In the genomic region with DNA sequence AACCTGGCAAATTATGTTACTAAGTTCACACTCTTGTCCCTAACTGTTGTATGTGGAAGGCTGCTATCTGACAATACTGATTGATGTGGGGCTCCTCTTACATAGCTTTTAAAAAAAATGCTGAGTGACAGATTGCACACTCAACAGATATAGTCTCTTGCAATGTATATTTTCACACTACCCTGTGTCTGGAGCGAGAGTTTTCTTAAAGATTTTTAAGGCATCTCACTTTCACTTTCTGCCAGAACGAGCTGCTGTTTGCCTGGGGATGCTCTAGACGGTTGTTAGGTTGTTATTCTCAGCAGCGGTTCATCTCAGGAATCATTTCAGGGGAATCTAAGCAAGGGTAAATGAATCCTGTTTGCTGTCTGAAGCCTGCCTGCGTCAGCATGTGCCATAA, we compare ENCODE assay signal across 20 mouse cellular contexts. TPM values are rescaled to one million over a fixed set of nuclear protein-coding genes. Genes with fewer than 3 reads are reported as not detected.
DNase-seq lines count a peak whose midpoint lies in the region; ATAC-seq and TF ChIP-seq lines count a peak whose summit lies in the region.
"Had no signal": no experiment of that assay in that cellular context is flagged by ENCODE, and none has a peak within 500 bp of the region (broad histone marks: within the 10 kb centered on the region; RNA-seq: fewer than 3 reads in every experiment).

No protein-coding gene starts in this region.

- WGBS in heart, embryonic 13.5 days: 40% methylated on average over 5 of the region's 5 CpGs
- 72% methylated on average over 5 of the region's 5 CpGs for WGBS in midbrain, embryonic 13.5 days
- whole genome bisulfite sequencing in midbrain, embryonic 15.5 days: 67% methylated on average over 5 of the region's 5 CpGs

- no peak for TF ChIP-seq CTCF in brain, embryonic 14.5 days (IDR thresholded peaks at IDR 0.05; ENCODE audit: borderline replicate concordance, extremely low read depth, insufficient read depth, insufficient read length)

- H3K27me3 ChIP-seq in heart, embryonic 13.5 days (replicated peaks): no peaks in the 10 kb centered on the region
- no peaks in the 10 kb centered on the region for H3K27me3 ChIP-seq in midbrain, embryonic 13.5 days
- no peaks in the 10 kb centered on the region for H3K27me3 ChIP-seq in midbrain, embryonic 15.5 days (replicated peaks)
- H3K27me3 ChIP-seq: heart, embryonic 15.5 days; limb, embryonic 13.5 days had no signal

- H3K4me2 ChIP-seq in heart, embryonic 13.5 days: peak overlapping the region; percentile 33
- no peak overlapping the region for H3K4me2 ChIP-seq in midbrain, embryonic 13.5 days (replicated peaks)
- H3K4me2 ChIP-seq in midbrain, embryonic 15.5 days: no peak overlapping the region
- H3K4me2 ChIP-seq: heart, embryonic 15.5 days; limb, embryonic 13.5 days had no signal

- H3K9ac ChIP-seq in heart, embryonic 13.5 days: 0 out of 2 replicates have a peak overlapping the region, but pooled peaks have one; percentile 24
- H3K9ac ChIP-seq in midbrain, embryonic 13.5 days (replicated peaks): no peak overlapping the region
- no peak overlapping the region for H3K9ac ChIP-seq in midbrain, embryonic 15.5 days
- H3K9ac ChIP-seq: heart, embryonic 15.5 days; limb, embryonic 13.5 days; liver, embryonic 14.5 days had no signal

- no peak for TF ChIP-seq POLR2A in brain, embryonic 14.5 days (IDR thresholded peaks at IDR 0.05; ENCODE audit: borderline replicate concordance, extremely low read depth, insufficient read depth, insufficient read length, poor library complexity, severe bottlenecking)

- no peak overlapping the region for H3K27ac ChIP-seq in heart, embryonic 13.5 days (replicated peaks)
- 0 out of 2 replicates have a peak overlapping the region, but pooled peaks have one; percentile 25 for H3K27ac ChIP-seq in midbrain, embryonic 13.5 days
- no peak overlapping the region for H3K27ac ChIP-seq in midbrain, embryonic 15.5 days
- H3K27ac ChIP-seq: embryonic facial prominence, embryonic 10.5 days; heart, embryonic 15.5 days; limb, embryonic 13.5 days; liver, embryonic 14.5 days had no signal

- no peak overlapping the region for H3K4me3 ChIP-seq in heart, embryonic 13.5 days
- no peak overlapping the region for H3K4me3 ChIP-seq in midbrain, embryonic 13.5 days (replicated peaks)
- no peak overlapping the region for H3K4me3 ChIP-seq in midbrain, embryonic 15.5 days
- H3K4me3 ChIP-seq: embryonic facial prominence, embryonic 10.5 days; heart, embryonic 15.5 days; limb, embryonic 13.5 days had no signal

- no peaks in the 10 kb centered on the region for H3K9me3 ChIP-seq in heart, embryonic 13.5 days
- no peaks in the 10 kb centered on the region for H3K9me3 ChIP-seq in midbrain, embryonic 13.5 days
- H3K9me3 ChIP-seq in midbrain, embryonic 15.5 days: no peaks in the 10 kb centered on the region
- H3K9me3 ChIP-seq: embryonic facial prominence, embryonic 10.5 days; heart, embryonic 15.5 days; limb, embryonic 13.5 days had no signal

- no peaks in the 10 kb centered on the region for H3K4me1 ChIP-seq in heart, embryonic 13.5 days
- H3K4me1 ChIP-seq in midbrain, embryonic 13.5 days (replicated peaks): peaks cover 10% of the 10 kb centered on the region
- H3K4me1 ChIP-seq in midbrain, embryonic 15.5 days: peaks cover 6% of the 10 kb centered on the region; the same call in 1 of the 2 replicates
- H3K4me1 ChIP-seq: embryonic facial prominence, embryonic 10.5 days; heart, embryonic 15.5 days; limb, embryonic 13.5 days had no signal

- no peak for ATAC-seq in heart, embryonic 13.5 days (ENCODE audit: extremely low read depth, insufficient number of reproducible peaks, low FRiP score, low TSS enrichment)
- no peak for ATAC-seq in midbrain, embryonic 13.5 days
- ATAC-seq in midbrain, embryonic 15.5 days (replicated peaks): no peak

- DNase-seq in heart, postnatal 25 days (ENCODE audit: low spot score): no peak
- DNase-seq in brain, embryonic 14.5 days (ENCODE audit: low read depth): peak; percentile 55
- DNase-seq in telencephalon, adult 2 months (ENCODE audit: low read depth, low spot score): peak; percentile 60
- DNase-seq in cerebellum, postnatal 14 days: no peak
- DNase-seq: cerebellum, postnatal 10 days; kidney, adult 2 months; kidney, postnatal 14 days; thymus, postnatal 4 days had no signal

- H3K36me3 ChIP-seq in heart, embryonic 13.5 days: no peaks in the 10 kb centered on the region
- no peaks in the 10 kb centered on the region for H3K36me3 ChIP-seq in midbrain, embryonic 13.5 days
- no peaks in the 10 kb centered on the region for H3K36me3 ChIP-seq in midbrain, embryonic 15.5 days (replicated peaks)
- H3K36me3 ChIP-seq: embryonic facial prominence, embryonic 10.5 days; heart, embryonic 15.5 days; limb, embryonic 13.5 days had no signal

- intact Hi-C loops in heart, postnatal 25 days (cut with DNase I): no loop called here

RNA-seq across cellular contexts. Expression of a gene that starts 2.9 kb away (rescaled TPM):
- polyA plus RNA-seq in heart, embryonic 13.5 days (2015; fragmentation: Nextera tagmentation; extraction: Ambion mirVana): not detected in 2 replicates
- total RNA-seq in heart, postnatal 25 days (2021): not detected
- polyA plus RNA-seq in midbrain, embryonic 13.5 days (2015; fragmentation: Nextera tagmentation; extraction: Ambion mirVana): 0.32 and 0.59 TPM in 2 replicates
- 0.23 and 0.36 TPM in 2 replicates for polyA plus RNA-seq in midbrain, embryonic 15.5 days (2015; fragmentation: Nextera tagmentation; extraction: Ambion mirVana)
- polyA plus RNA-seq in brain, embryonic 14.5 days (2012; rRNA removed): 0.29 and 0.55 TPM in 2 replicates
- total RNA-seq: adrenal gland, postnatal 4 days; megakaryocyte progenitor cell, adult 5-6 weeks; monocyte, adult 5-6 weeks had no signal
- polyA plus RNA-seq: embryonic facial prominence, embryonic 10.5 days; gonadal fat pad, adult 2 months; heart, embryonic 15.5 days; kidney, adult 2 months; limb, embryonic 13.5 days; liver, embryonic 14.5 days; lung, embryonic 16.5 days had no signal

Comparison
In these comparisons a context has a peak if more than half of its experiments do, and no peak if none do; other contexts are left out.
1. DNase-seq: peak in brain, embryonic 14.5 days (single experiment) and telencephalon, adult 2 months (single experiment); none in heart, postnatal 25 days (single experiment) and cerebellum, postnatal 14 days (0 of 2).